Comparison of ENCODE assay signal across 21 mouse cellular contexts in the genomic region with DNA sequence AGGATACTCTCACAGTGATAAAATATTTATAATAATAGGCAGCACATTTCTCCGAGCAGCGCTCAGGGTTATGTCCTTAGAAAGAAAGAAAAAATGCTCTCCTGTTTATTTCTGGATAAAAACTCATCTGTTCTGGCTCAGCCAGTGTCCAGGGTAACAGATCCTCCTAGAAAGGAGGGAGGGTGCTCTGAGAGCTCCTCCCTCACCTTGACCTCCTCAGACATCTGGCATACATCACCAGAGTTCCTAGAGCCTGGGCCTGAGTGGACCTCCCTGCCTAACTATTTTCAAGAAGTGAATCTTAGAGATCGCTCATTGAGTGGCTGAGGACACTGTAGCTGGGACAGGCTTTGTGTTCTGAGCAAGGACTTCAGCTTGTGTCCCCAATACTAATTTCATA.
DNase-seq lines count a peak whose midpoint lies in the region; ATAC-seq lines count a peak whose summit lies in the region.
"Had no signal": no experiment of that assay in that cellular context is flagged by ENCODE, and none has a peak within 500 bp of the region (broad histone marks: within the 10 kb centered on the region; RNA-seq: fewer than 3 reads in every experiment).

No protein-coding gene starts in this region.

- H3K4me3 ChIP-seq in hindbrain, embryonic 14.5 days (replicated peaks; ENCODE audit: low read length) = no peak overlapping the region
- no peak overlapping the region for H3K4me3 ChIP-seq in hindbrain, embryonic 16.5 days (ENCODE audit: low read length)
- H3K4me3 ChIP-seq in neural tube, embryonic 13.5 days = no peak overlapping the region
- H3K4me3 ChIP-seq: gastrocnemius, adult 2 months; heart, embryonic 12.5 days; hindbrain, embryonic 10.5 days; hindbrain, embryonic 15.5 days had no signal

- no peaks in the 10 kb centered on the region for H3K36me3 ChIP-seq in hindbrain, embryonic 14.5 days (replicated peaks; ENCODE audit: control insufficient read depth, insufficient read depth)
- no peaks in the 10 kb centered on the region for H3K36me3 ChIP-seq in hindbrain, embryonic 16.5 days (ENCODE audit: control insufficient read depth, insufficient read depth, low read length)
- peaks cover 8% of the 10 kb centered on the region; the same call in 1 of the 2 replicates for H3K36me3 ChIP-seq in neural tube, embryonic 13.5 days
- H3K36me3 ChIP-seq: G1E; hindbrain, embryonic 15.5 days had no signal

- no peaks in the 10 kb centered on the region for H3K9me3 ChIP-seq in hindbrain, embryonic 14.5 days (ENCODE audit: control insufficient read depth, low read length)
- H3K9me3 ChIP-seq in hindbrain, embryonic 16.5 days (ENCODE audit: control insufficient read depth, low read length) = no peaks in the 10 kb centered on the region
- H3K9me3 ChIP-seq in neural tube, embryonic 13.5 days = no peaks in the 10 kb centered on the region
- H3K9me3 ChIP-seq: hindbrain, embryonic 15.5 days had no signal

- WGBS in hindbrain, embryonic 14.5 days = 79% methylated on average over 3 of the region's 3 CpGs
- WGBS in hindbrain, embryonic 16.5 days = 76% methylated on average over 3 of the region's 3 CpGs
- WGBS in neural tube, embryonic 13.5 days = 69% methylated on average over 3 of the region's 3 CpGs

- no peak overlapping the region for H3K9ac ChIP-seq in hindbrain, embryonic 14.5 days
- H3K9ac ChIP-seq in hindbrain, embryonic 16.5 days (ENCODE audit: low read depth, low read length) = no peak overlapping the region
- H3K9ac ChIP-seq in neural tube, embryonic 13.5 days = no peak overlapping the region
- H3K9ac ChIP-seq: heart, embryonic 12.5 days; hindbrain, embryonic 15.5 days had no signal

- peak; percentile 16 to 69 for DNase-seq in adrenal gland, adult (ENCODE audit: inconsistent age in 2 of 2, low spot score in 1 of 2)
- DNase-seq in adrenal gland, adult 18-20 months (ENCODE audit: low spot score in 2 of 2) = no peak
- DNase-seq in hindbrain, embryonic 14.5 days (ENCODE audit: low spot score) = no peak
- DNase-seq in neural tube, embryonic 10.5 days (ENCODE audit: extremely low spot score, low spot score) = no peak
- peak; percentile 21 to 33 for DNase-seq in adrenal gland, postnatal 36 days
- no peak for DNase-seq in Muller cell, postnatal 12 days (ENCODE audit: inconsistent ontology term)
- DNase-seq: B cell, adult 2 months; cerebellum, adult 11-12 months; cerebellum, adult 9-10 months; cerebellum, postnatal 25 days; gastrocnemius, adult 2 months; gastrocnemius, postnatal 25 days had no signal

- H3K27ac ChIP-seq in hindbrain, embryonic 14.5 days = 0 out of 2 replicates have a peak overlapping the region, but pooled peaks have one; percentile 16
- H3K27ac ChIP-seq in hindbrain, embryonic 16.5 days (ENCODE audit: low read depth, low read length) = no peak overlapping the region
- 0 out of 2 replicates have a peak overlapping the region, but pooled peaks have one; percentile 10 for H3K27ac ChIP-seq in neural tube, embryonic 13.5 days (replicated peaks)
- H3K27ac ChIP-seq: gastrocnemius, adult 2 months; hindbrain, embryonic 15.5 days had no signal

- ATAC-seq in hindbrain, embryonic 14.5 days (ENCODE audit: low FRiP score) = no peak
- no peak for ATAC-seq in hindbrain, embryonic 16.5 days
- ATAC-seq in neural tube, embryonic 13.5 days (ENCODE audit: low read depth) = no peak
- ATAC-seq: CD4-positive, CD25-positive, alpha-beta regulatory T cell, adult 4 months; forebrain, embryonic 14.5 days; inflammation-experienced regulatory T-cells, adult 6 months had no signal

- H3K4me2 ChIP-seq in hindbrain, embryonic 14.5 days (replicated peaks) = no peak overlapping the region
- H3K4me2 ChIP-seq in hindbrain, embryonic 16.5 days (ENCODE audit: low read length) = no peak overlapping the region
- no peak overlapping the region for H3K4me2 ChIP-seq in neural tube, embryonic 13.5 days
- H3K4me2 ChIP-seq: heart, embryonic 12.5 days; hindbrain, embryonic 15.5 days had no signal

- H3K27me3 ChIP-seq in hindbrain, embryonic 14.5 days (ENCODE audit: control insufficient read depth, insufficient read depth, low read length) = no peaks in the 10 kb centered on the region
- no peaks in the 10 kb centered on the region for H3K27me3 ChIP-seq in hindbrain, embryonic 16.5 days (replicated peaks; ENCODE audit: control insufficient read depth, insufficient read depth, low read length)
- H3K27me3 ChIP-seq in neural tube, embryonic 13.5 days = no peaks in the 10 kb centered on the region
- H3K27me3 ChIP-seq: heart, embryonic 12.5 days; hindbrain, embryonic 15.5 days had no signal

- no peaks in the 10 kb centered on the region for H3K4me1 ChIP-seq in hindbrain, embryonic 14.5 days (replicated peaks; ENCODE audit: control insufficient read depth, insufficient read depth, low read length)
- peaks cover 4% of the 10 kb centered on the region; the same call in 1 of the 2 replicates for H3K4me1 ChIP-seq in hindbrain, embryonic 16.5 days (ENCODE audit: control insufficient read depth, insufficient read depth, low read depth, low read length)
- H3K4me1 ChIP-seq in neural tube, embryonic 13.5 days (replicated peaks) = peaks cover 18% of the 10 kb centered on the region
- H3K4me1 ChIP-seq: heart, embryonic 12.5 days had no signal

Comparison
In these comparisons a context has a peak if more than half of its experiments do, and no peak if none do; other contexts are left out.
1. DNase-seq: peak in adrenal gland, adult (2 of 2) and adrenal gland, postnatal 36 days (2 of 2); none in adrenal gland, adult 18-20 months (0 of 2), hindbrain, embryonic 14.5 days (single experiment), neural tube, embryonic 10.5 days (single experiment) and Muller cell, postnatal 12 days (single experiment).